Mouse (Mus musculus) G1E (cell line): Measurements from ENCODE around the gene Siah1a.

ENCODE experiments used
- CTCF ChIP-seq: IDR thresholded peaks from 2 replicates; pipeline ENCODE4 v1.5.1; 2012; ENCODE audit warnings: low read depth, low read length, inconsistent platforms, mixed read lengths
- GATA1 ChIP-seq: IDR thresholded peaks from 2 replicates; pipeline ENCODE4 v1.6.1; 2012; ENCODE audit warnings: borderline replicate concordance, low read length, inconsistent platforms, mixed read lengths
- GATA2 ChIP-seq: IDR thresholded peaks from 2 replicates; pipeline ENCODE4 v1.6.1; 2012; ENCODE audit warnings: low read depth, low read length, inconsistent platforms, borderline replicate concordance

DNA sequence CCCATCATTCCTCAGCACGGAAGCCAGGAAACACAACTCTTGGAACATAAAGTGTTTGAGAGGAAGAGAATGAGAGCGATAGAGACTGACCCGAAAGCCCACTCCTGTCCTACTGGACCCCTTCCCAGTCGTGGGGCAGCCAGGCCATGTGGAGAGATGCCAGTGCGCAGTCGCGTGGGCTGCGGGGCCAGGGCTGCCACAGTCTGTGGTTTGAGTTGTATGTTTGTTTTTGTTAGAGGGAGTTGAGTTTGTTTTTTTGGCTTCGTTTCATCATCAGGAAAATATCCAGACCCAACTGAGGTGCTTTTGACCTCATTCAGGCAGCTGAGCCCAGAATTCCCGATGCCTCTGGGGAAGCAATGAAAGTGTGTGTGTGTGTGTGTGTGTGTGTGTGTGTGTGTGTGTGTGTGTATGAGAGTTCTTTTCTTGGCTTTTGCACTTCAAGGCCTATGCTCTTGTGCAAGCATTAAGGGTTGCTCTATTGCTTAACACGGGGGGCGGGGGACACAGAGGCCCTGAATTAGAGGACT is 42.2 kb upstream of the Siah1a start:
- TF ChIP-seq CTCF (no peak), GATA1 (no peak), GATA2 (no peak)
